In genomic region chr17:89963000-89963399, GRCm38 (mm10) we compare ENCODE assay signal across 24 mouse cellular contexts.
"Had no signal": no experiment of that assay in that cellular context is flagged by ENCODE, and none has a peak within 500 bp of the region (broad histone marks: within the 10 kb centered on the region; RNA-seq: fewer than 3 reads in every experiment).

No protein-coding gene starts in this region.

- H3K27ac ChIP-seq: gastrocnemius, adult 2 months; heart, adult 2 months; heart, embryonic 13.5 days; heart, embryonic 15.5 days; hindbrain, embryonic 13.5 days; hindbrain, embryonic 15.5 days; hindbrain, postnatal 0 days; layer of hippocampus, adult 2 months; left cerebral cortex, adult 2 months; limb, embryonic 10.5 days; limb, embryonic 12.5 days; liver, embryonic 13.5 days; liver, embryonic 15.5 days had no signal

- H3K4me1 ChIP-seq: heart, embryonic 13.5 days; heart, embryonic 15.5 days; hindbrain, embryonic 13.5 days; hindbrain, embryonic 15.5 days; limb, embryonic 10.5 days; limb, embryonic 12.5 days; liver, embryonic 13.5 days; liver, embryonic 15.5 days had no signal

- H3K4me3 ChIP-seq: gastrocnemius, adult 2 months; heart, adult 2 months; heart, embryonic 13.5 days; heart, embryonic 15.5 days; hindbrain, embryonic 13.5 days; hindbrain, embryonic 15.5 days; layer of hippocampus, adult 2 months; left cerebral cortex, adult 2 months; limb, embryonic 10.5 days; limb, embryonic 12.5 days; liver, embryonic 13.5 days; liver, embryonic 15.5 days had no signal

- H3K9me3 ChIP-seq: heart, embryonic 13.5 days; heart, embryonic 15.5 days; hindbrain, embryonic 13.5 days; hindbrain, embryonic 15.5 days; limb, embryonic 10.5 days; limb, embryonic 12.5 days; liver, embryonic 13.5 days; liver, embryonic 15.5 days had no signal

- H3K4me2 ChIP-seq: heart, embryonic 11.5 days; heart, embryonic 13.5 days; heart, embryonic 15.5 days; hindbrain, embryonic 13.5 days; hindbrain, embryonic 15.5 days; limb, embryonic 12.5 days; liver, embryonic 11.5 days; liver, embryonic 13.5 days; liver, embryonic 15.5 days had no signal

- H3K9ac ChIP-seq: heart, embryonic 13.5 days; heart, embryonic 15.5 days; hindbrain, embryonic 13.5 days; hindbrain, embryonic 15.5 days; limb, embryonic 12.5 days; liver, embryonic 13.5 days; liver, embryonic 15.5 days had no signal

- DNase-seq: gastrocnemius, adult 2 months; gastrocnemius, postnatal 10 days; gastrocnemius, postnatal 25 days; heart, adult 2 months; heart, postnatal 14 days; heart, postnatal 36 days; kidney, adult 18-20 months; kidney, adult 8-10 months; kidney, postnatal 10 days; kidney, postnatal 25 days; kidney, postnatal 4 days; liver, embryonic 13.5 days had no signal

- H3K36me3 ChIP-seq: heart, embryonic 13.5 days; heart, embryonic 15.5 days; hindbrain, embryonic 13.5 days; hindbrain, embryonic 15.5 days; limb, embryonic 10.5 days; limb, embryonic 12.5 days; liver, embryonic 13.5 days; liver, embryonic 15.5 days had no signal

- H3K27me3 ChIP-seq: heart, embryonic 13.5 days; heart, embryonic 15.5 days; hindbrain, embryonic 13.5 days; hindbrain, embryonic 15.5 days; limb, embryonic 12.5 days; liver, embryonic 13.5 days; liver, embryonic 15.5 days had no signal

- ATAC-seq: hindbrain, postnatal 0 days had no signal
